Mouse (Mus musculus): ENCODE measurements around the gene Tapbp. TPM values are rescaled to one million over a fixed set of nuclear protein-coding genes. Genes with fewer than 3 reads are reported as not detected.

Tapbp gene
- polyA plus RNA-seq, 1 experiment: 71.7 TPM

- TF ChIP-seq CTCF (IDR thresholded peaks at IDR 0.05; ENCODE audit: control insufficient read depth, insufficient read depth, insufficient replicate concordance, low read depth, low read length) (no peak), POLR2A (IDR thresholded peaks at IDR 0.05; ENCODE audit: control insufficient read depth, low read depth, low read length) (no peak)
- Histone ChIP-seq H3K4me3 (ENCODE audit: control insufficient read depth, low read depth, low read length) (peak overlapping the region; percentile 82), H3K27me3 (ENCODE audit: control insufficient read depth, insufficient read depth, low read length) (no peaks in the 10 kb centered on the region), H3K4me1 (ENCODE audit: control insufficient read depth, insufficient read depth, low read length) (peaks cover 10% of the 10 kb centered on the region), H3K27ac (ENCODE audit: control insufficient read depth, insufficient read depth, low read depth, low read length) (no peak overlapping the region), H3K36me3 (ENCODE audit: control insufficient read depth, insufficient read depth, low read length) (no peaks in the 10 kb centered on the region)
These were observed 15.6 kb downstream of the Tapbp start for GRCm38 (mm10) chr17:33931159-33931866.

GRCm38 (mm10) chr17:33931947-33932346, 16.2 kb downstream of the Tapbp start:
- Histone ChIP-seq H3K36me3 (ENCODE audit: control insufficient read depth, insufficient read depth, low read length) (no peaks in the 10 kb centered on the region), H3K27ac (ENCODE audit: control insufficient read depth, insufficient read depth, low read depth, low read length) (no peak overlapping the region), H3K4me1 (ENCODE audit: control insufficient read depth, insufficient read depth, low read length) (peaks cover 10% of the 10 kb centered on the region), H3K4me3 (ENCODE audit: control insufficient read depth, low read depth, low read length) (no peak overlapping the region), H3K27me3 (ENCODE audit: control insufficient read depth, insufficient read depth, low read length) (no peaks in the 10 kb centered on the region)
- TF ChIP-seq CTCF (IDR thresholded peaks at IDR 0.05; ENCODE audit: control insufficient read depth, insufficient read depth, insufficient replicate concordance, low read depth, low read length) (no peak), POLR2A (IDR thresholded peaks at IDR 0.05; ENCODE audit: control insufficient read depth, low read depth, low read length) (no peak)

GRCm38 (mm10) chr17:33932448-33932847, 16.7 kb downstream of the Tapbp start:
- peaks cover 10% of the 10 kb centered on the region for H3K4me1 ChIP-seq (ENCODE audit: control insufficient read depth, insufficient read depth, low read length)
- H3K27me3 ChIP-seq (ENCODE audit: control insufficient read depth, insufficient read depth, low read length): no peaks in the 10 kb centered on the region
- no peak overlapping the region for H3K27ac ChIP-seq (ENCODE audit: control insufficient read depth, insufficient read depth, low read depth, low read length)
- no peak overlapping the region for H3K4me3 ChIP-seq (ENCODE audit: control insufficient read depth, low read depth, low read length)
- TF ChIP-seq CTCF (IDR thresholded peaks at IDR 0.05; ENCODE audit: control insufficient read depth, insufficient read depth, insufficient replicate concordance, low read depth, low read length) (no peak), POLR2A (IDR thresholded peaks at IDR 0.05; ENCODE audit: control insufficient read depth, low read depth, low read length) (no peak)
- H3K36me3 ChIP-seq (ENCODE audit: control insufficient read depth, insufficient read depth, low read length): no peaks in the 10 kb centered on the region

GRCm38 (mm10) chr17:33932970-33933369, 17.3 kb downstream of the Tapbp start:
- Histone ChIP-seq H3K4me1 (ENCODE audit: control insufficient read depth, insufficient read depth, low read length) (peaks cover 10% of the 10 kb centered on the region), H3K36me3 (ENCODE audit: control insufficient read depth, insufficient read depth, low read length) (no peaks in the 10 kb centered on the region), H3K27me3 (ENCODE audit: control insufficient read depth, insufficient read depth, low read length) (no peaks in the 10 kb centered on the region), H3K27ac (ENCODE audit: control insufficient read depth, insufficient read depth, low read depth, low read length) (no peak overlapping the region), H3K4me3 (ENCODE audit: control insufficient read depth, low read depth, low read length) (no peak overlapping the region)
- TF ChIP-seq POLR2A (IDR thresholded peaks at IDR 0.05; ENCODE audit: control insufficient read depth, low read depth, low read length) (no peak), CTCF (IDR thresholded peaks at IDR 0.05; ENCODE audit: control insufficient read depth, insufficient read depth, insufficient replicate concordance, low read depth, low read length) (no peak)

GRCm38 (mm10) chr17:33935422-33936055, 19.8 kb downstream of the Tapbp start:
- Histone ChIP-seq H3K27me3 (ENCODE audit: control insufficient read depth, insufficient read depth, low read length) (no peaks in the 10 kb centered on the region), H3K4me1 (ENCODE audit: control insufficient read depth, insufficient read depth, low read length) (peaks cover 20% of the 10 kb centered on the region), H3K36me3 (ENCODE audit: control insufficient read depth, insufficient read depth, low read length) (no peaks in the 10 kb centered on the region), H3K27ac (ENCODE audit: control insufficient read depth, insufficient read depth, low read depth, low read length) (no peak overlapping the region), H3K4me3 (ENCODE audit: control insufficient read depth, low read depth, low read length) (no peak overlapping the region)
- TF ChIP-seq CTCF (IDR thresholded peaks at IDR 0.05; ENCODE audit: control insufficient read depth, insufficient read depth, insufficient replicate concordance, low read depth, low read length) (no peak), POLR2A (IDR thresholded peaks at IDR 0.05; ENCODE audit: control insufficient read depth, low read depth, low read length) (no peak)

- Histone ChIP-seq H3K36me3 (ENCODE audit: control insufficient read depth, insufficient read depth, low read length) (no peaks in the 10 kb centered on the region), H3K4me3 (ENCODE audit: control insufficient read depth, low read depth, low read length) (no peak overlapping the region), H3K27ac (ENCODE audit: control insufficient read depth, insufficient read depth, low read depth, low read length) (no peak overlapping the region), H3K4me1 (ENCODE audit: control insufficient read depth, insufficient read depth, low read length) (peaks cover 18% of the 10 kb centered on the region), H3K27me3 (ENCODE audit: control insufficient read depth, insufficient read depth, low read length) (no peaks in the 10 kb centered on the region)
- TF ChIP-seq CTCF (IDR thresholded peaks at IDR 0.05; ENCODE audit: control insufficient read depth, insufficient read depth, insufficient replicate concordance, low read depth, low read length) (no peak), POLR2A (IDR thresholded peaks at IDR 0.05; ENCODE audit: control insufficient read depth, low read depth, low read length) (no peak)
These were observed 21.3 kb downstream of the Tapbp start for GRCm38 (mm10) chr17:33936993-33937392.

- H3K27ac ChIP-seq (ENCODE audit: control insufficient read depth, insufficient read depth, low read depth, low read length): no peak overlapping the region
- TF ChIP-seq CTCF (IDR thresholded peaks at IDR 0.05; ENCODE audit: control insufficient read depth, insufficient read depth, insufficient replicate concordance, low read depth, low read length): no peak
- TF ChIP-seq POLR2A (IDR thresholded peaks at IDR 0.05; ENCODE audit: control insufficient read depth, low read depth, low read length): no peak
- no peaks in the 10 kb centered on the region for H3K27me3 ChIP-seq (ENCODE audit: control insufficient read depth, insufficient read depth, low read length)
- H3K36me3 ChIP-seq (ENCODE audit: control insufficient read depth, insufficient read depth, low read length): no peaks in the 10 kb centered on the region
- H3K4me3 ChIP-seq (ENCODE audit: control insufficient read depth, low read depth, low read length): peak overlapping the region; percentile 98
- H3K4me1 ChIP-seq (ENCODE audit: control insufficient read depth, insufficient read depth, low read length): peaks cover 18% of the 10 kb centered on the region
These were observed 23.1 kb downstream of the Tapbp start for GRCm38 (mm10) chr17:33938783-33939182.
